Mouse (Mus musculus) macrophage (primary cell): ENCODE measurements around the gene Nmt1. TPM values are rescaled to one million over a fixed set of nuclear protein-coding genes. Genes with fewer than 3 reads are reported as not detected.

Experiments
- H3K27ac ChIP-seq: fragments of 350-480 bp; formaldehyde crosslinking; 2 replicates; pipeline ENCODE4 v1.9.0; 2021
- H3K36me3 ChIP-seq: fragments of 350-480 bp; formaldehyde crosslinking; 2 replicates; pipeline ENCODE4 v1.9.0; 2021; ENCODE audit errors: inconsistent target
- H3K4me3 ChIP-seq: fragments of 350-480 bp; formaldehyde crosslinking; 2 replicates; pipeline ENCODE4 v1.9.0; 2021; ENCODE audit errors: inconsistent target
- H3K79me2 ChIP-seq: fragments of 350-480 bp; formaldehyde crosslinking; 2 replicates; pipeline ENCODE4 v1.9.0; 2021; ENCODE audit errors: inconsistent target
- whole genome bisulfite sequencing: methylation state at CpG from one replicate; pipeline ENCODE4 v1.1.7; 2026; ENCODE audit warnings: inconsistent platforms; ENCODE audit not compliant: missing documents; 5-methylcytosine and 5-hydroxymethylcytosine counted together
- polyA plus RNA-seq: library from polyadenylated mRNA; stranded (reverse); fragments of 250-400 nt; gene quantifications from 3 replicates; pipeline ENCODE4 v1.2.4, GENCODE M21; 2018; ENCODE audit warnings: inconsistent platforms

Nmt1 gene
- polyA plus RNA-seq, 1 experiment from 2014 or later, result 58.0 TPM

DNA sequence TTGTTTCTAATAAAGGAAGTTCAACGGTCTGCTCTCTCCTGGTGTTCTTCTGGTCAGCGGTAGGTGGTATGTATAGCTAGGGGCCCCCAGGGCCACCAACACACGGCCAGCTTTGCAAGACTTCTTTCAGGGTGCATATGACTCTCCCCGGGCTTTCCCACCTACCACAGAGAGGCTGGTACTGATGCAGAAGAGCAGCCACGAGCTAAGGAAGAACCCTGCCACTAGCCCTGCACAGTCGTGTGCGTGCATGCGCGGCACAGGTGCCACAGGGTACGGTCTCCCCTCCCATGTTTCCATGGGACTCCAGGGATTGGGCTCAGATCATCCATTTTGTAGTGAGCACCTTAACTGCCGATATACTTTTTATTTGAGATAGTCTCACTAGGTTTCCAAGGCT lies 40.9 kb downstream of the Nmt1 start:
- 91% methylated on average over 11 of the region's 11 CpGs for WGBS
- Histone ChIP-seq H3K79me2 (no peaks in the 10 kb centered on the region), H3K4me3 (no peak overlapping the region), H3K36me3 (peaks cover 50% of the 10 kb centered on the region), H3K27ac (no peak overlapping the region)

DNA sequence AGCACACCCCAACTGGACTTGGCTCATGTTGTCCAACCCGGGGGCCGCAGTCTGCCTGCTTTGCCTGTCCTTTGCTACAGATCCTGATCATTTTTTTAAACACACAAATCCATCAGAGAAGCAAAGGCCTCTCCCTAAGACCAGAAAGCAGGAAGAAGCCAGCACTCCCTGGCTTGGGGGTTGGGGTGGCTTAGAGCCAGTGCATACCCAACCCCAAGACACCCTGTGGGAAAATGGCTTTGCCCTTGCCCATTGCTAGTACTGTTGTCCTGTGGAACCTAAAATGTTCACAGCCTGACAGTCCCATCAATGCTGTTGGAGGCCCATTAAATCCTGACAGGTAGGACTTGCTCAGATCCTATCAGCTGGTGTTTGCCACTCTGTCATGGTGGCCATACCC lies 41.7 kb downstream of the Nmt1 start:
- no peak overlapping the region for H3K4me3 ChIP-seq
- no peak overlapping the region for H3K27ac ChIP-seq
- 100% methylated on average over 2 of the region's 2 CpGs for WGBS
- peaks cover 41% of the 10 kb centered on the region for H3K36me3 ChIP-seq
- no peaks in the 10 kb centered on the region for H3K79me2 ChIP-seq

DNA sequence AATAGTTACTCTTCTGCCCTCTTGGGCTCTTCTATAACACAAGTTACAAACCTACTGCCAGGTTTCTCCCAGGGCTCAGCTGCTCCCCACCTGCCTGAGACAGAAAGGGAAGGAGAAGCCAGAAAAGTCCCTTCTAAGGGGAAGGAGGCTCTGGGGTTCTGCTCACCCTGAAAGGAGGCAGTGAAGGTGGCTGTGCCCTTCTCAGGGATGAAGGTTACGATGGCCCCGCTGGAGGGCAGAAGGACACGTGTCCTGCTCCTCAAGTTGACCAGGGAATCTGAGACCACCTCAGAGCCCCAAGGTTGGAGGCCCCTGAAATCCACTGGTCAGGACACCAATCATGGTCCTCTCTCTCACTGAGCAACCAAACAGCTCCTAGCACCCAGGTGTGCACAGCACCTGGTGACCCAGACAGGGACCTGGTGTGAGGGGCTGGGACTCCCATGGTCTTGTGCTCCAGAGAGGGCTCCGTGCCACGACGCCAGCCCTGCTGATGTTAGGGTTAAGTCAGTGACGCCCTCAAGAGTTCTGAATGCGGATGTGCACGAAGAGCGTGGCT lies 42.4 kb downstream of the Nmt1 start:
- peaks cover 37% of the 10 kb centered on the region for H3K36me3 ChIP-seq
- 94% methylated on average over 10 of the region's 10 CpGs for WGBS
- H3K27ac ChIP-seq, result no peak overlapping the region
- no peak overlapping the region for H3K4me3 ChIP-seq
- no peaks in the 10 kb centered on the region for H3K79me2 ChIP-seq

DNA sequence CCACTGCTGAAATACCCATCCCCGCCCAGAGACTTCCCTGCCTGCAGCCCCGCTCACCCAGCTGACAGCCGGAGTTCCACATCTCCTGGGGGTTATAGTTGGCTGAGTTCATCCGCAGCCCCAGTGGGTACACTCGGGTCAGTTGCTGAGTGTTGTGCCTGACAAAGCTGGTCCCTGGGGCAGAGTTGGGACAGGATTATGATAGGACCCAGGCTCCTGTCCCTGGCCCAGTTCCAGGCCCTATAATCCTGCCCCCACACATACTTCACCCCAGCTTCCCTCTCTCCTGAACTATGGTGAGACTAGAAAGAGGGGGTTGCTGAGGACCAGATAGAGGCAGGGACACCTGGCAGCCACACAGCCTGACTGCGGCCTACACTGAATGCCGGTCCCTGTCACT lies 45.7 kb downstream of the Nmt1 start:
- Histone ChIP-seq H3K27ac (no peak overlapping the region), H3K79me2 (no peaks in the 10 kb centered on the region), H3K36me3 (peaks cover 7% of the 10 kb centered on the region), H3K4me3 (no peak overlapping the region)
- WGBS, result 97% methylated on average over 7 of the region's 7 CpGs

DNA sequence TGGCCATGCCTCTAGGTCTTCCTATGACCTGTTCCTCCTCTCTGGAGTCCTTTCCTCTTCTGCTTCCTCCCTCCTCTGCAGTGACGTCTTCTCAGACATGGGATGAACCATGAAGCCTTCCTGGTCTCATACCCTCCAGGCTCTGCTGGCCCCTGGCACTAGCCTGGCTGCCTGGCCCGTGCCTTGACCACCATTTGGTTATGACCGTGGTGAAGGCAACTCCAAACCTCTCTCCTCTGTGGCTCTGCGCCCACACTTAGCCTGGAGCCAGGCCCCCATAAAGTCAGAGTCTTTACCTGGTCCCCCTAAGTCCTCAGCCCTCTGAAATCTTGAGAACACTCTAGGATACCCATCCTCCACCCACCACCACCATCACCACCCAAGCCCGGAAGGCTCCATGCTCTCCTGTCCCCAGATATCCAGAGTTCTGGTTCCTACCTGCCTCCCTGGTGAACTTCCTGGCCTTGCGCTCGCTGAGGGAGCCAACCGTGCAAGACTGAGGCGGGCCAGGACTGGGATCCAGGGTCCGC lies 46.2 kb downstream of the Nmt1 start:
- Histone ChIP-seq H3K27ac (no peak overlapping the region), H3K36me3 (peaks cover 2% of the 10 kb centered on the region; the same call in 1 of the 2 replicates), H3K4me3 (no peak overlapping the region), H3K79me2 (no peaks in the 10 kb centered on the region)
- 89% methylated on average over 10 of the region's 10 CpGs for WGBS

DNA sequence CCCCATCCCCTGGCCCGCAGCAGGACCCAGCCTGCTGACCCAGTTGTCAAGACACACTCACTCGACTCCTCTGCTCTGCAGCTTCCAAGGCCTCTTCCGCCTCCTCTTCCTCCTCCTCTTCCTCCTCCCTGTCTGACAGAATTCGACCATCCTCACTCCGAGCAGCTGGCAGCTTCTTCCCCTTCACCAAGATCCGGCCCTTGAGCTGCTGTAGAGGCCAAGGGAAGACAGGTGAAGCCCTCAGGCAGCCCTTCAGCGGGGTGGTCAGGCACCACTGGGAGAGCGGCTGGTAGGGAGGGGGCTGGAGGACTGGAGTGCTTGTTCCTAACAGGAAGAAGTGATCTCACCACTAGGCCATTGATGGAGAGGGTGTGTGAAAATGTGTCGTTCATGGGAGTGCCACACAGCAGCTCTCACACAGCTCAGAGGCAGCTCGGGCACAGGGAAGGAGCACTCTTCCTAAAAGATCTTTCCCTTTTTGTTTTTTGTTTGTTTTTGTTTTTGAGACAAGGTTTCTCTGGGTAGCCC lies 46.9 kb downstream of the Nmt1 start:
- H3K36me3 ChIP-seq, result no peaks in the 10 kb centered on the region; the same call in 1 of the 2 replicates
- H3K4me3 ChIP-seq, result no peak overlapping the region
- 63% methylated on average over 10 of the region's 10 CpGs for WGBS
- no peaks in the 10 kb centered on the region for H3K79me2 ChIP-seq
- no peak overlapping the region for H3K27ac ChIP-seq

DNA sequence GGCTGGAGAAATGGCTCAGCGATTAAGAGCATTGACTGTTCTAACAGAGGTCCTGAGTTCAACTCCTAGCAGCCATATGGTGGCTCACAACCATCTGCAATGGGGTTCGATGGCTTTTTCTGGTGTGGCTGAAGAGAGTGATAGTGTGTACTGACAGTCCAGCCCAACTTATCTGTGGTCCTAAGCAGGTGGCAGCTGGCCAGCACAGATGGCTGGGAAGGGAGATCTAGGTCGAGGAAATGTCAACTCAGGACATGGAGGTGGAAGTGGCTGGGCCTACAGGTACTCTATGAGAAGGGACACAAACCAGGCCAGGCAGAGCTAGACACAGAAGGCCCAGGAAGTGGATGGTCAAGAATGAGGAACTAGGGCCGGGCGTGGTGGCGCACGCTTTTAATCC lies 48.0 kb downstream of the Nmt1 start:
- H3K36me3 ChIP-seq, result no peaks in the 10 kb centered on the region; the same call in 1 of the 2 replicates
- WGBS, result 82% methylated on average over 7 of the region's 7 CpGs
- H3K27ac ChIP-seq, result no peak overlapping the region
- no peak overlapping the region for H3K4me3 ChIP-seq
- no peaks in the 10 kb centered on the region for H3K79me2 ChIP-seq

DNA sequence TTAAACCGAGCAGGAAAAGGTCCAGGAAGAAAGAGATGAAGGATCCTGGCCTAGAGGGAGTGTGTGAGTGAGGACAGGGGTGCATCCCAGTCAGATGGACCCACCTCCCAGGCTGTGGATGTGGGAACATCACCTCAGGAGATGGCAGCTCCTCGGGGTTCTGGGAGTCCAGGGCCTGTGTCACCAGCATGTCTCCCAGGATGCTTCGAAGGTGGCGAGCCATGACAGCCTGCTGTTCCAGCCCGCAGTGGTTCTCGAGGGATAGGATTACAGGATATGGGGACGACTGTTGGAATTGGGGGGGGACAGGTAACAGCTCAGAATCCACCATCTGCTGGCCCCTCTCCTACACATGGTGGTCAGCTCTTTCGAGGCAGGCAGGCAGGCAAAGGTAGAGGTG lies 48.6 kb downstream of the Nmt1 start:
- no peak overlapping the region for H3K4me3 ChIP-seq
- 90% methylated on average over 8 of the region's 8 CpGs for WGBS
- H3K27ac ChIP-seq, result no peak overlapping the region
- H3K79me2 ChIP-seq, result no peaks in the 10 kb centered on the region
- H3K36me3 ChIP-seq, result no peaks in the 10 kb centered on the region

DNA sequence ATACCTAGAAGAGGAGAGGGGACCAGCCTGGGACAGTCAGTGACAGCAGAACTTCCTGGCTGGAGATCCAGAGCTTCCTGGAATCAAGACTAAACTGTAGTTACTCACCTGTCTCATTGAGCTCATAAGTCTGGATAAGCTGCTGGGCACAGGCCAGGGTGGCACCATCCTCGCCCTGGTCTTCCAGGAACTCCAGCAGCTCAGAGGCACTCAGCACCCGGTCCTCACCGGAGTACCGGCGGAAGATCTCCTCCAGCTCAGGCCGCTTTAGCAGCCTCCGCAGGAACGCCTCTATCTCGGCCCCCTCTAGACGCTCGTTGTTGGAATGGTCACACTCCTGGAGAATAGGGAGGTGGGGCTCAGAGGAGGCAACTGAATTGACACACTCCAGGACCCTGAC lies 50.1 kb downstream of the Nmt1 start:
- Histone ChIP-seq H3K36me3 (no peaks in the 10 kb centered on the region), H3K27ac (no peak overlapping the region), H3K4me3 (no peak overlapping the region), H3K79me2 (no peaks in the 10 kb centered on the region)
- WGBS, result 97% methylated on average over 8 of the region's 11 CpGs

DNA sequence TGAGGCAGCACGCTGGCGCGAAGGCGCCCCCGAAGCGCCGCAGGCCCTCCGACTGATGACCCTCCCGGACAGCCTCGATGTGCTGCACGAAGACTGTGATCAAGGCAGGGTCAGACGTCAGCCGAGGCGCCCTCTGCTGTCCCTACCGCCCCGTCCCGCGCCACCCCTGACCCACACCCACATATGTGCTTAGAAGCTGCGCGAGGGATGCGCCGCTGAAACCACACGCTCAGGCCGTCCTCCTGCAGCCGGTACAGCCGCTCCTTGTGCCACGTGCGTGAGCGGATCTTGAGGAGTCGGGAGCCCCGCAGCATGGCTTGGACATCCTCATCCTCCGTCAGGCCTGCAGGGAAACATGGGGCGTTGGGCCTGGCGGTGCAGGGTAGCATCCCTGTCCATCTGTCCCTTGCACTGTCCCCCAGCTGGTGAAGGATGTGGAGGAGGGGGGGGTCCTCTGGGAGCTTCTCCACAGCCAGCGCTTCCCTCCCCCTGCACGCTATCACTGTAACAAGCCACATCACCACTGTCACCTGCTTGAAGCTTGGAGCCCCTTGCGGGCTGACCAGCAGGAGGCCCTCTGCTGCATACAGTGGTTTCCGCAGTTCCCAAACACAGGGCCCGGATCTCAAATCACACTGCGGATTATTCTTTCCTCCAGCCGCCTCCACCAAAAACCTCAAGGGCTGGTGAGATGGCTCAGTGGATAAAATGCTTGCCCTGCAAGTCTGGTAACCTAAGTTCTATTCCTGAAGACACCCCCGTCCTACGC lies 52.5 kb downstream of the Nmt1 start:
- WGBS, result 11% methylated on average over 42 of the region's 43 CpGs
- no peak overlapping the region for H3K27ac ChIP-seq
- no peak overlapping the region for H3K4me3 ChIP-seq
- no peaks in the 10 kb centered on the region for H3K79me2 ChIP-seq
- no peaks in the 10 kb centered on the region for H3K36me3 ChIP-seq

DNA sequence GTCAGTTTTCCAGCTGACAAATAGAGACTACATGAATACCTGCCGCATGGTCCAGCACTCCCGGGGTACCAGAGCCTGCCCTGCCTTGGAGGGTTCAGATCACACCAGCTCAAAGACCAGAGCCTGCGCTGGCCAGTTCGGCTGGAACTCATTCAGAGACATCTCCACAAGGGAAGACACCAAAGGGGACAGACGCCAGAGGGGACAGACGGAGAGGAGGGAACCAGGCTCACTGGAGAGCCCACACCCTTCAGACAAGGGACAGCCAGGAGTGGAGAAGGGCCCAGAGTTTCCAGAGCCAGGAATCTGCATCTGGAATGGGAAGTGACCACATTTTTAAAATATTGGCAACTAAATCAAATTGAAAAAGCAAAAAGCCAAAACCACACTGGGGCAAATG lies 53.6 kb downstream of the Nmt1 start:
- Histone ChIP-seq H3K36me3 (no peaks in the 10 kb centered on the region), H3K27ac (no peak overlapping the region), H3K4me3 (no peak overlapping the region), H3K79me2 (no peaks in the 10 kb centered on the region)
- 95% methylated on average over 6 of the region's 6 CpGs for whole genome bisulfite sequencing

DNA sequence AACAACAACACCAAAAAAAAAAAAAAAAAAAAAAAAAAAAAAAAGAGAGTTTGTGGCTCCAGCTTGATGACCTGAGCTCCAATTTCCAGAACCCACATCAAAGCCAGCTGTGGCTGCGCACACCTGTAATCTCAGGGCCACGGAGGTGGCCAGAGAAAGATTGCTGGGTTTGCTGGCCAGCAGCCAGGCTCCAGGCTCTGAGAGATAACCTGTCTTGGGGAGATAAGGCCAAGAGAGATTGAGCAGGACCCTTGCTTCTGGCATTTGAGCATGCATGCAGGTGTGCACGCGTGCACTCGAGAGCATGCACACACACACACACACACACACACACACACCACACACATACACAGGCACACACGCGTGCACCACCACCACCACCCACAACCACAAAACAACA lies 65.3 kb downstream of the Nmt1 start:
- Histone ChIP-seq H3K79me2 (no peaks in the 10 kb centered on the region), H3K36me3 (no peaks in the 10 kb centered on the region), H3K4me3 (no peak overlapping the region), H3K27ac (no peak overlapping the region)
- WGBS, result 87% methylated on average over 5 of the region's 7 CpGs

DNA sequence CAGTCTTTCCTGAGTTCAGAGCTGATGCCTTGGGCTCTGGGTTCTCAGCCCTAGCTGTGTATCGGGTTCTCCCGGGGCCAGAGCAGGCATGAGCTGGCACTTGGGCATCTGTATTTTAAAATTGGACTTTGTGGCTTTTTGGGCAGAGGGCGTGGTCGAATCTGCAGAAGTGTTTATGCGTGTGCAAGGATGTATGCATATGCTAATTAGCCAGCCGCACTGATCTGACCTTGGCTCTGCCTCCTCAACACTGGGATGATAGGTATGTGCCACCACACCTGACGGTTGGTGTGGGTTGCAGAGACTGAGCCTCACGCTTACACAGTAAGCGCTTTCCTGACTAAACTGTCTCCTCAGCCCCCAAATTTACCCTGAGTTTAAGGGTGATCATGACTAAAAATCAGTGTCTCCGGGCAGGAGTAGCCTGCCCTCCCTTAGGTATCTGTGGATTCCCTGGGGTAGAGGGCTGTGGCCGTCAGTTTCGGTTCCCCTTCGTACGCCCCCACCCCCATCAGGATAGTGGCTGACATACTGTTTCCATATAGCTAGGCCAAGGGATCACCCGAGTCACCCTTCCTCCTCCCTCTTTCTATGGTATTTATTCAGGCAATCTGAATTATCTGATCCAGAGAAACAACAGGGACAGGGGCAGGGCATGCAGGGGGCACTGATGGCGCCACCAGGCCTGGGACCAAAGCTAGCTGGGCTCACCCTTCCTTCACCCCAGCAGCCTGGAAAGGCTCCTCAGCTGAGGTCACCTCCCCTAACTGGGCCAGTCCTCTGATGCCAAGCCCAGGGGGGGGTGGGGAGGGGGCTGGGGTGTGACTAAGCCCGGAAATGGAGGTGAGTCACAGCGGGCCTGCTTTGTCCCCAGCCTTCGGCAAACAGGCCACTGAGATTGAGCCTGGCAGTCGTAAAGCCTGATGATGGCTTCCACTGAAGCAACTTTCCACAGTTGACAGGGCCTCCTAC lies 66.2 kb downstream of the Nmt1 start:
- no peaks in the 10 kb centered on the region for H3K36me3 ChIP-seq
- H3K79me2 ChIP-seq, result no peaks in the 10 kb centered on the region
- WGBS, result 47% methylated on average over 20 of the region's 20 CpGs
- no peak overlapping the region for H3K4me3 ChIP-seq
- H3K27ac ChIP-seq, result no peak overlapping the region

DNA sequence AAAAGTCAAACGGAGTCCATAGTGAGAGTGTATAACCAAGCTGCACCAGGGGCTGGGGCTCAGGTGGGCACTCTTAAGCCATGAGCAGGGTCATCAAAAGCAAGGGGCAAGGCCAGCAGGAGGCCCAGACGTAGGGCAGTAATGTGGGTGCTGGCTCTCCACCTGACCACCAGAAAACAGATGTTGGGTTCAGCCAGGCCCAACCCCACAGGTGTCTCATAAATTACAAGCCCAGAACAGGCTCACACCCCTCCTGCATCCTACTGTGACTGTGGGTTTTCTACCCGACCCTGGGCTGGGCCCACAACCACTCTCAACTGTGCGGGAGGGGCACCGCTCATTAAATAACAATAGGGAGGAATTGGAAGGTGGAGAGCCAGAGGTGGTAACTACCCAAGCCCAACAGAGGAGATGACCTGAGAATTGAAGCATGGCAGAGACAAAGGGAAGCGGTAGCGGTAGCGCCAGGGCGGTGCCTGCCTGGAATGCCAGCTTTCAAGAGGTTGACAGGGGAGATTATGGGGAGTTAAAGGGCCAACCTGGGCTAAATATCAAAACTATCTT lies 67.2 kb downstream of the Nmt1 start:
- 87% methylated on average over 9 of the region's 9 CpGs for WGBS
- H3K79me2 ChIP-seq, result no peaks in the 10 kb centered on the region
- no peak overlapping the region for H3K27ac ChIP-seq
- no peaks in the 10 kb centered on the region for H3K36me3 ChIP-seq
- no peak overlapping the region for H3K4me3 ChIP-seq
